Mouse (Mus musculus): ENCODE results near the gene Slc2a12. TPM values are rescaled to one million over a fixed set of nuclear protein-coding genes. Genes with fewer than 3 reads are reported as not detected.
A peak's percentile ranks its signal among the peaks of the same experiment; 100 is the strongest.

Slc2a12 gene
- total RNA-seq, 4 experiments from 2014 or later, result 3.0 to 6.4 (median 4.8) TPM

DNA sequence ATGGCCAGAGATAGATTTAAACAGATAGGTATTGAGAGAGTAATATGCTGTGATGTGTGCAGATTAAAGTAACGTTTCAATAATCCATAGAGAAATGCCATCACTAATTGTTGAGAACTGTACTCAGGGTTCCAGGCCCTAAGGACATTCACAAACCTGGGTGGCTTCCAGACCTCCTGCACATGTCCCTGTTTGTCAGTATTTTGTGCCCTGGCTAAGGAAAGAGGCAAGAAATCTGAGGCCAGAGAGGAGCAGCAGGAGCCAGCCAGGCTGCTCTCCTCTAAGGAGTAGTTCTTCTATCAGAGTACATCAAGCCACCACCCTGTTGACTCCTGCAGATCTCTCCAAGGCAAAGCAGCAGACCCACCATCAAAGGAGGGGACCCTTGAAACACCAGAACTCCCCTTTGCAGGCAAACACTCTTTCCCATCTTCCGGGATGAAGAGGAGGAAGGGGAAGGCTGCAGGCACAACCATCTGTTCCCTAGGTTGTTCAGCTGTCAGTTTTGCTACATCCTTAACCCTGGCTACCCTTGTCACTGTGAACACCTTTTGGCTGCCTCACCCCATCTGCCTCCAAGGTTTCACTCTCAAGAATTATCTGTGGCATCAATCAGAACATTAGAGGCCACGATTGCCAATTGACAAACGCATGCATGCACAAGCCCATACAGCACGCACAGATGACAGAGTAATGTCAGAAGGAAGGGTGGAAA lies 15.6 kb downstream of the Slc2a12 start:
- no peak for DNase-seq (ENCODE audit: low spot score in 2 of 2)

DNA sequence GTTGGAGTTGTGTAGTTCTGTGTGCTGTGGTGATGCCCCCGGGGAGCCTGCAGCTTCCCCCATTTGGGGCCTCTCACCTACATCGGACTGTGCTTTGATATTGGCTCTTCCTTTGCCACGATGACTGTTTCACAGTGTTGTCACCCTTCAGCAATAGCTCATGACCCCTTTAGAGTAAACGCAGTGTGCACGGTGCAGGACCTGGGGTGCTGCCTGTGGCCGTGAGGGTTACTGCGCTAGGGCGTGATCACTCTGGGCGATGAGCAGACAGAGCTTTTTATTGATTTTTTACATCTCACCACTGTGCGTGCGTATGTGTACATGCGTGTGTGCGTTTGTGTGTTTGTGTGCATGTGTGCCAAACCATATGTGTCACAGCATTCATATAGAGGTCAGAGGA lies 23.7 kb downstream of the Slc2a12 start:
- no peak for DNase-seq (ENCODE audit: low spot score in 2 of 2)

DNA sequence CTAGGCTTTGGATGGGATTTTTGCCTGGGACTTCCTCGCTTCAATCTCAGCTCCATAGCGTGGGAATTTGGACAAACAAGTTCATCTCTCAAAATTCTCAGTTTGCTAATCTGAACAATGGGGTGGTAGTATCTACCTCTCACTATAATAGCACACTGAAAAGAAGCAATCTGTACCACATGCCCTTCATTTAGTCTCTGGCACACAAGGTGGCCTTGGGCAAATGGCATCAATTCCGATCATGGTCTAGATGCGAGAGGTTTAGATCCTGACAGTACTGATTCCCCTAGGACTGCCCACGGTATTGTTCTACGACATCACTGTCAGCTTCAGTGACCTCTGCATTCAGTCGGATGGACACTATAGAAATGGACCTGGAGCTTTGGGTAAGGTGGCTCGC lies 29.4 kb downstream of the Slc2a12 start:
- DNase-seq (ENCODE audit: low spot score in 2 of 2), result no peak

DNA sequence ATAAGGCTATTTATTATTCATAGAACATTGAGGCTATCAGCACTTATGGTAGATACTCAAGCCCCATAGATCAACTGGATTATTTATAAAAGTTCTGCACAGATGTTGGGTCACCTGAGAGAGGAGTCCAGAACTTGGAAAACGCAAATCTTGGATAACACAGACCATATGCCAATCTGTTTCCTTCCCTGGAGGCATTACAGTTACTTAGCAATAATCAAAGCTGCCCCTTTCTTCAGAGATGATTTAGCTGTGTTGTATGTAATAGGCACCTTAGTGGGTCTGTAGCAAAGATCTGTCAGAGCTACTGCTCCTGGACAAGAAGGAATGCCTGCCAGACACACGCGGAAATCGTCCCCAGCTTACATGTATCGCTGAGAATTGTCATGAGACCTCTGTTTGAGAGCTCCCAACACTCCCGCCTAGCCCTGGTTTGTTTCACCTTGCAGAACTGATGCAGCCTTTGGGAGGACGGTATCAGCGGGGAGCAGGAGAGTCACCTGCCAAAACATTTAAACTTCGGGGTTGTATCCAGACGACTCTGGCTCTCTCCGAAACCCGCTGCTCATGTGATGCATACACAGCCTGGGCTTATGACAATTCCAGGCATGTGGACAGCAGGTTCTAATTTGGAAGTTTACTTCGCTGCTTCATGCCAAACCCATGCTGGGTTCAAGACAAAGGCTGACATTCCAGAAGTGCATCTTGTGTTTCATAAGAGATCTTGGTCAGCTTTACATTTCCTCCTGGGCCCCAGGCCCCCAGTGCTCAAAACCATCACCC lies 31.2 kb downstream of the Slc2a12 start:
- no peak for DNase-seq (ENCODE audit: low spot score in 2 of 2)

DNA sequence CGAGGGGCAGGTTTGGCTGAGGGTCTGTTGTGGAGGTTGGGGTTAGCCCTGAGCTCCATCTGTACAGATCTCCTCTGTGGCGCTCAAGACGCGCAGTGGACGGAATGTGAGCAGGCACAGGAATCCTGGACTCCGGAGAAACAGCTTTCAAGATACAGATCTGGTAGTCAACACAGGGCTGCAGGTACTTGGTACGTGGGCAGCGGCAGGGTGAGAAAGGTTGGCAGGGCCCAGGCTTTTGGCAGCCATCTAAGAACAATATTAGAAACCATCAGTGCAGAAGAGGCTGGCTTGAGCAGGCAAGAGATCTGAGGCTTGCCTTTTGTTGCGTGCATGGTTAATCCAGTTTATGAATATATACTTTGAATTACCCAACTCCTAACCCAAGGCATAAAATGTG lies 51.4 kb downstream of the Slc2a12 start:
- no peak for DNase-seq (ENCODE audit: low spot score in 2 of 2)

DNA sequence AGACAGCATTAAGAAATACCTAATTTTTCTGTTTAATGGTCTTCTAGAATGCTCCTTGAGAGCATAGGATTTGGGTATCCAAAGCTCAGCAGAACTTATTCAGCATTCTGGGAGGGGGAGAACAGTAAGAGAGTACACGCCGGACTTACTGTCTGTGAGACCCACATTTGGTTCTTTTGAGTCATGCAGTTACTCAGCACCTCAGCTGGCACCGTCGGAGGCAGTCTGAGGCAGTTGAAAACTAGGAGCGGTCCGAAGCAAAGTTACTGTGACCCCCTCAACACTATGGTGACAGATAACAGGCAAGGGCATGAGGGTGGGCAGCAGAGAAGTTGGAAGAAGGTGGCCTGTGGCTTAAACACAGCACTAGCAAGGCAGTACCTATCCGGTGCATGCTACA lies 52.1 kb downstream of the Slc2a12 start:
- DNase-seq (ENCODE audit: low spot score in 2 of 2), result no peak

DNA sequence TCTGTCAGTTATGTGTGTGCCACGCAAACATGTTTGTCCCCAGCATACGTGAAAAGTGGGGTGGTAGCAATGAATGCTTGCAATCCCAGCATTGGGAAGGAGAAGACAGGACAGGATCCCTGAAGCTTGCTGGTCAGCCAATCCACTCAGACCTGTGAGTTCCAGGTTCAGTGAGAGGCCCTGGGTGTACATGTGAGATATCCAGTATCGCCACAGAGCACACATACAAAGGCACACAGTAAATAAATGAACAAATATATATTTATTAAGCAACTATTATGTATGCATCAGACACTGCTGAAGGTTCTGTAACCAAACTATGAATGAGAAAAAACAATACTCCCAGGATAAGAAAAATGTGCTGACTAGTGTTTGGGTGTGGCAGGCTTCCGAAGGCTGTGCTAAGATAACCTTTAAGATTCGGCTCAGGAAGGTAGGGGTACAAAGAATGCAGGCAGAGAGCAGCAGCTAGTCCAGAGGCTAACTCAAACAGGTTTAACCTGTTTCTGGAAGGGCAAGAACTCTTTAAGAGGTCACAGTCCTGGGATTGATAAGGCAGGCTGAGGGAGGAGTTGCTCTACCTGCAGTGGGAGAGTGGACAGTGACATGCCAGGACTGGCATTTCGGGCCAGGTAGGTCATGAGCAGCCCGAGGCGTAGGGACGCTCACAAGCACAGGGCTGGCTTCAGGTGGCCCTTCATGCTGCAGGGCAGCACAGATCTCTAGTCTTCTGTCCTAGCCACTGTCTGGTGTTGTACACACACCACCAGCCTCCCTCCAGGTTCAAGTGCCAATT lies 53.5 kb downstream of the Slc2a12 start:
- no peak for DNase-seq (ENCODE audit: low spot score in 2 of 2)

DNA sequence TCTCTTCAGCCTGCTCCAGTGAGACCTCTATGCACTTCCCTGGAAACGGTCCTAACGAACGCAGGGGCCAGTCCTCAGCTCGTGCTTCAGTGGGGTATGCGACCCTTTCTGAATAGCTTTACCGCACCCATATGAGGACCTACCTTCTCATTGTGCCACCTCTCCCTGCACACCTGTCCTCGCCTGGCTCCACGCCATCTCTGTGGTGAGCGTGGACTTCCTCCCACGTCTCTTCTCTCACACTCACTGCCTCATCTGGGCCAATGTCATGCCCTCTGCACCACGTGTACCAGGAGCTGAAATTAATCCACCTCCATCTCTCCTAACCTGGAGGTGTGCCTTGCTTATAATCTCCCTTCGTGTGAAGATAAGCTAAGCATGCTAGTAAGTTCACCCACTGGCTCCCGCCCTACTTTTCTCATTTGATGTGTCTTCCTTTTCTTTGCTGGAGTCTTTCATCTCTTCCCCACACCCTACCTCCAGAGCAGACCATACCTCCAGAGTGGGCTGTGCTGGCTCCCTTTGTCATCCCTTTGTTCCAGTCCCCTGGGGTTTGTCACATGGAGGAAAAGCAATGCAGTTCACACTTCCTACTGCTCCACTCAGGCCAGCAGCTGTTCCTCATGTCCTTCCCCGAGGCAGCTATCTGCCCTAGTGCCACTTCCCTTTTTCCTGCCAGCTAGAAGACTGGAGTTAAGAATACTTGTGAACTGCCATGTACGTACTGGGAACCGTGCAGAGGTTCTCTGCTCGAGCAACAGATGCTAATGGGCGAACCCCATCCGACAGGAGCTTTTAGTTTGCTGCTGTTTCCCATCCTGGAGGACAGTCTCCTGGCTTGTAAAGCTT lies 54.9 kb downstream of the Slc2a12 start:
- no peak for DNase-seq (ENCODE audit: low spot score in 2 of 2)

DNA sequence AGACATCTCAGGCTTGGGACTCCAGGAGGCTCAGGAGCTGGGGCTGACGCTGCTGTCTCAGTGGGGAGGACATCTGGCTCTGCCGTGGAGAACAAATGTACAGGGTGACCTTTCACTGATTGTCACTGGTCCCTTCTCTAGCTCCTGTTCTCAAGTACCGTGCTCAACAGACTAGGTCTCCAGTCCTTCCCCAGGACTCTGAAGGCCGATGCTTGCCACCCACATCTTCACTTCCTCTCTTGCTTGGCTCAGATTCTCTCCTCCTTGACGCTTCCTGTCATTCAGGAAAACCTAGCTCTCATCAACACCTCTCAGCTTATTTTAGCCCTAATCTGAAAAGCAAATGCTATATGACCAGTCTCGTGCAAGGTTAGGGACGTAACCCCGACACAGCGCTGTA lies 56.0 kb downstream of the Slc2a12 start:
- DNase-seq (ENCODE audit: low spot score in 2 of 2), result no peak

DNA sequence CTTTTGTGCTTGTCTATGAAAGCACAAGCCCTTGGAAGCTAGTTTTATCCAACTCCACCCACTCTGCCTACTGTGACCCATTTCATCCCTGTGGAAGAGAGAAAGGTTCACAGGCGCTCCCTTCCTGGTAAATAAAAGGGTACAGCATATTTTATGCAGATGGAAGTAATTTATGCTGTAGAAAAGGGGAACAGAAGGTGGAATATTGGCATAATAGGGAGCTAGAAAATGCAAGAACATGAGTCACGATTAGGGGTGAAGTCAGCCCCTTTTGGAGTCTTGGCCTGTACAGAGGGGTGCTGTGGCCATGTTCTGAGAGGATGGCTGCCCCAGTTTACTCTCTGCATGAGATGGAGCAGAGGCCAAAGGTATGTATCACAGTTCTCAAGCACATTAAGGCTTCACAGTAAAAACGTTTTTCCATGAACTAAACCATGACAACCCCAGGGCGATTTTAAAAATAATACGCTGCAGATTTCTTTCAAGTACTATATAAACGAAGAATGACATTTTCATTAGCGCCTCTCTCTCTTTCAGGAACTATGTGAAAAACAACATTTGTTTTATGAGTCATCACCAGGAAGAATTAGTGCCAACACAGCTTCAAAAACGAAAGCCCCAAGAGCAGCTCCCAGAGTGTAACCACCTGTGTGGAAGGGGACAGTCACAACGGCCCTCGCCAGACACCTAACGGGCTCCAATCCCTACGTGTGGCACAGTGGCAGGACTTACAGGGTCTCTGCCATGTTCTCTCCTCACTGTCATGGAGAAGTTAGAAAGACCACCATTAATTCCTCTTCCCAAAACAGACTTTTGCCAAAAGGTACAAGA lies 56.9 kb downstream of the Slc2a12 start:
- peak in 1 of 2 experiments; percentile 42 for DNase-seq (ENCODE audit: low spot score in 2 of 2)

DNA sequence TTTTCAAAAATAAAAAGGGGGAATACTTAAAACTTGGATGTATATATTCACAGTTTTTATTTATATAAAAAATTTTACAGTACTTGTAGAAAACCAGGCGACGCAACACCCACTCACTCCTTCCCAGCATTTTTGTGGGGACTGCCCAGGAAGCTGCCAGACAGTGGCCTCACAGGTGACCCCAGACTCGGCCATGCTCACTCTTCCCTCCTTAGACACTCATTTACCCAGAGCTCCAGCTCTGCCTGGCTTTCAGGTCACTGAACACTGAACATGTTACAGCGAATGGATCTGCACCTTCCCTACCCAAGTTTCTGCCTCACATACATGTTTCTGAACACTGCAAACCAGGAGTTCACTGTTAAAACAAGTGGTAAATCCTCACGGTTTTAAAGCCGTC lies 59.0 kb downstream of the Slc2a12 start:
- no peak for DNase-seq (ENCODE audit: low spot score in 2 of 2)

DNA sequence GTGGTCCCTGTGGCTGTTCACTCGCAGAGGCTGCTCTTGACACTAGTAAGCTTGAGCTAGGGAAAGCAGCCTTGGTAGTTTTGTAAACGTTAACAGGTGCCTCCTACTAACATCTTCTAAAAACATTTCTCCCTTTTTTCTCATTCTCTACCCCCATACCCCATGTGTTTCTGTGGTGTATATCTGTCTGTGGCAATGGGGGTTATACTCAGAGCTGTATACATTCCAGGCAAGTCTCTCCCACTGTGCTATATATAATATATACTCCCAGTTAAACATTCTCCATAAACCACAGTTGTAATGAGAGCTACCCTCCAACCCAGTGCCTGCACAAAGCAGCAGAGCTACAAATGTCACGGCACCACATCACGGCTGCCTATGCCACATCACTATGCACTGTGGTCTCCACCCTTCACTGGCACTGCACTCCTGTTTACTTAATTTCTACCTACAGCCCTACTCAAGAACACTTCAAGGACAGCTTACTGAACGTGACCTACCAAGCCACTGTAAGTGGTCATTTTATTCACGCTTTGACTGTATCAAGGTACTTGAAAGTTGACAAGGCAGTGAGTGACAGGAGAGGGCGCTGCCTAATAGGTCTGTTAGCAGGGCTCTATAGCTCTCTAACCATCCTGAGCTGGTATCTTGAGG lies 63.5 kb downstream of the Slc2a12 start:
- no peak for DNase-seq (ENCODE audit: low spot score in 2 of 2)

DNA sequence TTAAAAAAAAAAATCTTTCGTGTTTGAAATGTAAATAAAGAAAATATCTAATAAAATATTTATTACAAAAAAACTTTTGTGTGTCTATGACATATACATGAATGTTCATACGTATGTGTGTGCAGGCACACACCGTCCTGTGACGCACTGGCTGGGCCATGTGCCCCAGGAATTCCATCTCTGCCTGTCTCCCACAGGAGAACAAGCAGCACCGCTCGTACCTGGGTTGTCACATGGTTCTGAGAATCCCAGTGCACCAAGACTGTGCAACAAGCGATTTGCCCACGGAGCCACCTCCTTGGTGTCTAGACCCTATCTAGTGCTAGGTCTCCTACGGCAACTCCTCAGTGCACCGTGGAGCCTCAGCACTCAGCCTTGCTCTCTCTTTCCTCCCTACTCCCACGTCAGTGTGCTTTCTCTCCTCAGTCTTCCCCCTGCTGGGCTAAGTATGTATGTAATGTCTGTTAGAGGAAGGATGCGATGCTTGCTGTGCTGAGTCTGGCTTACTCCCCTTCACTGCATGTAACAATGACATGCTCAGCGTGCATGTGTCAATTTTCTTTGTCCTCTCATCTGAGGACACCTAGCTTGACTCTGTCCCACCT lies 65.5 kb downstream of the Slc2a12 start:
- no peak for DNase-seq (ENCODE audit: low spot score in 2 of 2)

DNA sequence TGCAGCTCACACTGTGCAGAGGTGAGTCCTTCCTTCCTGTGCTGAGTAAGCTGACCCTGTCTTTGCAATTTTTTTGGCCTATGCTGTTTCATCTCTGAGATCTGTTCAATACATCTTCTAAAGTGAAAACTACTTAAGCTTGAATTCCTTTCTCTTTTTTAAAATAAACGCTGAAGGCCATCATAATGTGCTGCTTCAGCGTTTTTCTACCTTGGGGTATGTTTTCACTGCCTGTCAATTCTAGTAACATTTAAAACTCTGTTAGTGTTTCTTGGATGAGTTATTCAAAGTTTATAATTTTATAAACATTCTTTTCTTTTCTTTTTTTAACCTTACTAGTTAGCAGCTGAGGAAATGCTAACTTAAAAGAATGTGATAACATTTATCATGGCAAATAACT lies 68.1 kb downstream of the Slc2a12 start:
- DNase-seq (ENCODE audit: low spot score in 2 of 2), result no peak

DNA sequence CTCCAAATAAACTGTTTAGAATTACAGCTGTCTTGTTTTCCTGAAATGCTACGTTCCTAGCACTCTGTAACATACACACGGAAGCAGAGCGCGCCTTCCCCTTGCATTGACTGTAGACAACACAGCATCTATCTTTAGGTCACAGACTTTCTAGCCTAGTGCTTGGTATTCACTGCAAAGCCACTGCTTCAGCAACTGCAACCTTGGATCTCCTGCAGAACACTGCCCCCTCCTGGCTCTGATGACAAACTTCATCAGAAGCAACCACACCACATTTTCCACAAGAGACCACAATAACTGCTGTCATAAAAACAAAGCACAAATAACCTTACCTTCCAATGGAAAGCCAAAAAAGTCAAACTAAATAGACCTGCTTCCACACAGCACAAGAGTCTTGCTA lies 69.7 kb downstream of the Slc2a12 start:
- DNase-seq (ENCODE audit: low spot score in 2 of 2), result peak in 1 of 2 experiments; percentile 51

DNA sequence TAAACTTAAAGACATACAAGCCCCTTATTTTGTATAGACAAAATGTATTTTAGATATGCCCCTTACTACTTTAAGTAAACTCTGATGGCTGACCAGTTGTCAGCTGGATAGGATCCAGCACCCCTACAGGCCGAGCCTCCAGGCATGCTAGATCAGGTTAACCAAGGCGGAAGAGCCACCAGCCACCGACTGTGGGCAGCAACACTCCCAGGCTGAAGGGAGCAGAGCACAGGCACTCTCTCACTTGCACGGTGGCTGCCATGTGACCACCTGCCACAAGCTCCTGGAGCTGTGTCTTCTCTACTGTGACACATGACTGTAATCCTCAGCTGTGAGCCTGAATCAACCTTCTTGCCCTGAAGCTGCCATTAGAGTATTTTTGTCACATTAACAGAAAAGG lies 73.7 kb downstream of the Slc2a12 start:
- DNase-seq (ENCODE audit: low spot score in 2 of 2), result no peak

DNA sequence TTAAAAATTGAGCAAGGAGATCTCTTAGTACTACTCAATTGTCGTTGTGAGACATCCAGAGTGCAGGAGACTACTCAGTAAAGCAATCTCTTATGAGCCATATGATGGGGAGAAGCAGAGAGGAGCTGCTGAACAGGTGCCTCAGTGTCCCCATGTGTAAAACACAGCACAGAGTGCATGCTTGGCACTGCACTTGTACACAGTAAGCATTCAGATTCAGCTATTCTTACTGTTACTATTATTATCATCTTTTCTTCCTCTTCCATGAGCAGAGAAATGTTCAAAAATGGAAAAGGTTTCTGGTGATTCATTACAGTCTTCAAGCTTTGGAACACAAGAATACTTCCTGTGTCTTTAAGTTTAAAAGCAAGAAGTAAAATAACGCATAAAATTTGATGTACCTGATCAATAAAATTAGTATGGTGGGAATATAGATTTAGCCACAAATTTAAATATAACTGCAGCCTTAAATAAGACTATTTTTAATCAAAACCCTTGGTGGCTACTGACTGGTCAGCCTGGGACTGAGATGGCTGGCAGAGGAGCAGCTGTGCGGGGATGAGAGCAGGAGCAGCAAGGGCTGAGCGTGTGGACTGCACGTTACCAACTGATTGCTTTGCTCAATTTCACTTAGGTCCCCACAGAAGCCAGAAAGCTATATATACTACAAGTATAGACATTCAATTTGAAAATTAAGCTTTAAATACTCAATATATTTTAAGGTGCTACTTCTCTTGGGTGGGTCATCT lies 76.1 kb downstream of the Slc2a12 start:
- DNase-seq (ENCODE audit: low spot score in 2 of 2), result no peak

DNA sequence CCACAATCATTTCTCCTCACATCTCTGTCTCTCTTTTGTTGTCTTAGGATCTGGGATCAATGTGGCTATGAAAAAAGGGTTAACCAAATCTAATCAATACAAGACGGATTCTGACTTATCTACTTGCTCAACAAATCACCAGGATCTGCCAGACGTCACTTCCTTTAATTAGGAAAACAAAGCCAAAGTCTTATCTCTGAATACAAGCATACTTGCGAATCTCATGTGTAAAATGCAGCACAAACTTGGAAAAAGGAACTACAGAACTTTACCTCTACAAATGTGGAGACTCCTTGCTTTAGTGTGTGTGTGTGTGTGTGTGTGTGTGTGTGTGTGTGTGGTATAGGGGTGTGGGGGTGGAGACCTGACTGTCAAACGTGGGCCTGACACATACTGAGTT lies 80.4 kb downstream of the Slc2a12 start:
- no peak for DNase-seq (ENCODE audit: low spot score in 2 of 2)

DNA sequence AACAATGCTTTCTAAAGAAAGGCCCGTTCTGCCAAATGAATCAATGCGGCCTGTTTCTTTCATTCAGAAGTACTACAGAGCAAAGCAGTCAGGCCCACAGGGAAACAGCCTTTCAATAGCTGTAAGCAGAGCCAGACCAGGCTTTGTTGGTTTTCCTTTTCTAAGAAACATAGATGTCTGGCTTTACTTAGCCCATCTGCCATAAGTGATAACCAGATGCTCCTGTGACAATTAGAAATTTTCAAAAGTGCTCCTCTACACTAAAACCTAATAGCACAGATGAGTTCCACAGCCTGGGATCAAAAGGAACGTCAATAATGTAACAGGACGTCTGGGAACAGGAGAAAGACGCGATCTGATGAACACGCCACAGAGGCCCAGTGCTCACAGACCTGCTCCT lies 81.5 kb downstream of the Slc2a12 start:
- no peak for DNase-seq (ENCODE audit: low spot score in 2 of 2)
